Mouse (Mus musculus) heart, adult 2 months (tissue): ENCODE data around the gene D5Ertd579e. TPM values are rescaled to one million over a fixed set of nuclear protein-coding genes. Genes with fewer than 3 reads are reported as not detected.

Source experiments
- DNase-seq, 2 experiments: peaks; one replicate each; pipeline ENCODE4 v3.0.0; 2021
- H3K27ac ChIP-seq: fragments of 200-600 bp; 2 replicates; pipeline ENCODE4 v1.8.1; 2022
- H3K27me3 ChIP-seq: fragments of 200-500 bp; 2 replicates; pipeline ENCODE4 v1.6.1; 2012; ENCODE audit warnings: mild to moderate bottlenecking, low read length, inconsistent platforms, mixed read lengths; ENCODE audit not compliant: control insufficient read depth, insufficient read depth
- H3K36me3 ChIP-seq: fragments of 200-500 bp; 2 replicates; pipeline ENCODE4 v1.6.1; 2012; ENCODE audit warnings: low read length, inconsistent platforms; ENCODE audit not compliant: control insufficient read depth, insufficient read depth
- H3K4me1 ChIP-seq: fragments of 200-500 bp; 2 replicates; pipeline ENCODE4 v1.6.1; 2011; ENCODE audit warnings: low read length; ENCODE audit not compliant: control insufficient read depth, insufficient read depth
- H3K4me3 ChIP-seq: fragments of 200-600 bp; 2 replicates; pipeline ENCODE4 v1.8.1; 2022
- H3K79me2 ChIP-seq: fragments of 200-500 bp; replicated peaks from 2 replicates; pipeline ENCODE4 v1.6.1; 2012; ENCODE audit warnings: mild to moderate bottlenecking, inconsistent platforms, low read length, moderate library complexity, mixed read lengths; ENCODE audit not compliant: control insufficient read depth, insufficient read depth
- H3K9ac ChIP-seq: fragments of 200-500 bp; 2 replicates; pipeline ENCODE4 v1.6.1; 2012; ENCODE audit warnings: low read depth, mild to moderate bottlenecking, control low read depth, inconsistent platforms, low read length, mixed read lengths
- CTCF ChIP-seq: fragments of 200-600 bp; IDR thresholded peaks from 2 replicates; pipeline ENCODE4 v1.8.1; 2022; ENCODE audit warnings: antibody characterized with exemption, mild to moderate bottlenecking, moderate library complexity
- EP300 ChIP-seq: fragments of 200-500 bp; IDR thresholded peaks from 2 replicates; pipeline ENCODE4 v1.6.1; 2011; ENCODE audit warnings: low read depth, low read length, control low read depth; ENCODE audit not compliant: insufficient read depth
- POLR2A ChIP-seq: fragments of 200-500 bp; IDR thresholded peaks from 2 replicates; pipeline ENCODE4 v1.6.1; 2011; ENCODE audit warnings: mild to moderate bottlenecking, low read depth, low read length, control low read depth; ENCODE audit not compliant: insufficient read depth
- WGBS: fragments of 180-500 bp; shearing (Covaris S2); methylation state at CpG from one replicate; pipeline ENCODE4 v1.1.7; 2018; 5-methylcytosine and 5-hydroxymethylcytosine counted together
- intact Hi-C: fragments of 180-260 bp; cut with DNase I; formaldehyde crosslinking; loops from one replicate; pipeline ENCODE4 v1.15.1; 2025
- polyA plus RNA-seq: library from polyadenylated mRNA; depleted of rRNA; stranded (reverse); fragments of >200 nt; gene quantifications from 2 replicates; pipeline ENCODE4 v1.2.3, GENCODE M21; 2012
- total RNA-seq, 2 experiments: library from RNA; stranded (reverse); gene quantifications; 2 replicates each; pipeline ENCODE4 v1.2.3; 2021

The D5Ertd579e gene
- total and polyA plus RNA-seq, 3 experiments = 22.5 to 104 (median 81.8) TPM

DNA sequence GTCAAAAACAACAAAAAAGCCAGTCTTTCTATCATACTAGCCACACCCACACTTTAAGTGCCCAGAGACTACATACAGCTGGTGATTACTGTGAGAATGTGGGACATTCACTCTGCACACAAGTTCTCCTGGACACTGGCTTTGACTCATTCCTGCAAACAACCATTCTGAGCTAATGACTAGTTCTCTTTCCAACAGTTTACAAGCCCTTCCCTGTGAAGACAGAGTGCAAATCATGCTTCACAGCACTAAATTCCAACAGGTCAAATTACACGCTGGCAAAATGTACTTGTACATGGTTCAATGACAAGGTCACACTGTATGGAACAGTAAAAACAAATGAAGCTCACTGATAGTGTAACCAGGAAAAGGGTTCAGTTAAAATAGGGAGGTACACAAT, 17.0 kb downstream of the D5Ertd579e start:
- H3K27ac ChIP-seq = no peak overlapping the region
- no peaks in the 10 kb centered on the region for H3K27me3 ChIP-seq
- DNase-seq = no peak
- peaks cover 13% of the 10 kb centered on the region for H3K79me2 ChIP-seq
- no peak overlapping the region; the same call in 1 of the 2 replicates for H3K9ac ChIP-seq
- H3K36me3 ChIP-seq = peaks cover 16% of the 10 kb centered on the region
- intact Hi-C loops = no loop called here
- TF ChIP-seq POLR2A (no peak), CTCF (no peak), EP300 (no peak)
- H3K4me1 ChIP-seq = peaks cover 16% of the 10 kb centered on the region
- no peak overlapping the region for H3K4me3 ChIP-seq
- 35% methylated on average over 1 of the region's 1 CpGs for WGBS

DNA sequence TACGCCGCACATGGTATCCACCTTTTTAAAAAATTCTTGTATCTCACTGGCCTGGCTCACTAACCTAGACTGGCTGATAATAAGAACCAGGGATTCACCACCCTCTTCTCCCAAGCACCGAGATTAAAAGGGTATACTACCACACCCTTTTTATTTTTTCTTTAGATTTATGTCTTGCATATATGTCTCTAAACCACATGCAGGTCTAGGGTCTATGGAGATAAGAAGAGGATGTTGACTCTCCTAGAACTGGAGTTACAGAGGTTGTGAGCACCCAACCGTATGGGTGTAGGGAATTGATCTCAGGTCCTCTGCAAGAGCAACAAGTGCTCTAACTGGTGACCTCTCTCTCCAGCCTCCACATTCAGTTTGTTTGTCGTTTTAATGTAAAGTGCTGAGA, 17.9 kb downstream of the D5Ertd579e start:
- H3K27me3 ChIP-seq = no peaks in the 10 kb centered on the region
- peaks cover 13% of the 10 kb centered on the region for H3K79me2 ChIP-seq
- H3K36me3 ChIP-seq = peaks cover 12% of the 10 kb centered on the region
- H3K4me3 ChIP-seq = no peak overlapping the region
- H3K27ac ChIP-seq = no peak overlapping the region
- DNase-seq = no peak
- intact Hi-C loops = no loop called here
- WGBS = 75% methylated on average over 5 of the region's 5 CpGs
- TF ChIP-seq EP300 (no peak), CTCF (no peak), POLR2A (no peak)
- H3K4me1 ChIP-seq = peaks cover 13% of the 10 kb centered on the region
- no peak overlapping the region for H3K9ac ChIP-seq

- DNase-seq = no peak
- TF ChIP-seq CTCF (no peak), EP300 (no peak), POLR2A (no peak)
- Histone ChIP-seq H3K4me3 (no peak overlapping the region), H3K79me2 (peaks cover 12% of the 10 kb centered on the region), H3K4me1 (peaks cover 12% of the 10 kb centered on the region), H3K9ac (no peak overlapping the region), H3K27ac (no peak overlapping the region), H3K36me3 (peaks cover 14% of the 10 kb centered on the region), H3K27me3 (no peaks in the 10 kb centered on the region)
- intact Hi-C loops = no loop called here
- WGBS = 29% methylated on average over 1 of the region's 1 CpGs
These were observed 20.4 kb downstream of the D5Ertd579e start for GRCm38 (mm10) chr5:36675466-36675865.

DNA sequence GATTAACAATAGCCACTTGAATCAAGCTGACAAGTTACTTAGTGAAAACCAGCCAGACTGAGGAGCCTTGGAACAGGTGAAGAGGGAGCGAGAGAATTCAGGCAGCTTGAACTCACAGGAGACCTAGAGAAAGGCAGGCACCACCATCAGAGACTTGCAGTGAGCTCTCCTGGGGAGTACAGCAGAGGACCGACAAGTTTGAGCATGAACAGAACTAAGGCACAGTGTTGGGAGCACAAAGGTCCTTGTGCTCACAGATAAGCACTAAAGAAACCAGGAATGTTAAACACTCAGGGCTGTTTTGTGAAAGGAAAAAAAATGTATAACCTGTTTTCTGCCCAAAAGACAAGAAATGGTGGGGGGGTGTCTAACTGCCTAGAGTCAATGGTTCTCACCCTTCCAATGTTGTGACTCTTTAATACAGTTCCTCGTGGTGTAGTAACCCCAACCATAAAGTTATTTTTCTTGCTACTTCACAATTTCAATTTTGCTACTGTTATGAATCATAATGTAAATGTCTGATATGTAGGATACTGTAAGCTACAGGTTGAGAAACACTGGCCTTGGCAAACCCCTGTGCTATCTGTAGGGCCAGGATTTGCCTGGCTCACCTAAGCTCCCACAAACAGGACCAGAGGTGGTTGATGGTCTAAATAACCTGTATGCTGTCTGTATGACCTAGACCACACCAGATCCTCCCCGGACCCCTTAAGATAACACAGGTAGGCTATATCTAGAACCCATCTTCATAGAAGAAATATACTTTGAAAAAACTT, 21.0 kb downstream of the D5Ertd579e start:
- no peak for TF ChIP-seq EP300
- TF ChIP-seq POLR2A = no peak
- intact Hi-C loops = no loop called here
- no peaks in the 10 kb centered on the region for H3K27me3 ChIP-seq
- WGBS = 63% methylated on average over 4 of the region's 4 CpGs
- peaks cover 16% of the 10 kb centered on the region for H3K36me3 ChIP-seq
- no peak for DNase-seq
- H3K4me3 ChIP-seq = no peak overlapping the region
- peaks cover 13% of the 10 kb centered on the region for H3K4me1 ChIP-seq
- H3K79me2 ChIP-seq = peaks cover 10% of the 10 kb centered on the region
- H3K9ac ChIP-seq = no peak overlapping the region
- H3K27ac ChIP-seq = no peak overlapping the region

- peak overlapping the region; percentile 28; the same call in 1 of the 2 replicates for H3K27ac ChIP-seq
- TF ChIP-seq POLR2A (no peak), CTCF (no peak), EP300 (no peak)
- no peak for DNase-seq
- H3K9ac ChIP-seq = no peak overlapping the region
- peaks cover 5% of the 10 kb centered on the region for H3K4me1 ChIP-seq
- H3K36me3 ChIP-seq = peaks cover 8% of the 10 kb centered on the region
- H3K79me2 ChIP-seq = peaks cover 1% of the 10 kb centered on the region; the same call in 1 of the 2 replicates
- WGBS = 33% methylated on average over 7 of the region's 7 CpGs
- intact Hi-C loops = no loop called here
- H3K4me3 ChIP-seq = no peak overlapping the region
- no peaks in the 10 kb centered on the region for H3K27me3 ChIP-seq
These were observed 26.5 kb downstream of the D5Ertd579e start for GRCm38 (mm10) chr5:36669021-36670008.
